Mouse (Mus musculus) layer of hippocampus, postnatal 14 days (tissue): ENCODE measurements around the gene Psmd12. TPM values are rescaled to one million over a fixed set of nuclear protein-coding genes. Genes with fewer than 3 reads are reported as not detected.

Source experiments
- DNase-seq, 2 experiments: peaks; one replicate each; pipeline ENCODE4 v3.0.0; 2021 to 2022; ENCODE audit warnings: low spot score in 2 of 2, mixed read lengths in 1 of 2
- total RNA-seq, 2 experiments: library from RNA; stranded (reverse); gene quantifications; 2 replicates each; pipeline ENCODE4 v1.2.3; 2021

Gene Psmd12
- total RNA-seq, 2 experiments from 2014 or later = 70.5 to 72.9 TPM

- no peak for DNase-seq
Observed at GRCm38 (mm10) chr11:107509631-107510338, 30.5 kb downstream of the Psmd12 start.

GRCm38 (mm10) chr11:107510362-107511269 lies 31.3 kb downstream of the Psmd12 start:
- no peak for DNase-seq

- peak; percentile 70 to 77 for DNase-seq
Observed at GRCm38 (mm10) chr11:107511954-107512353, 32.7 kb downstream of the Psmd12 start.

- peak; percentile 22 to 44 for DNase-seq
Observed at GRCm38 (mm10) chr11:107513047-107513446, 33.8 kb downstream of the Psmd12 start.

GRCm38 (mm10) chr11:107516387-107516786 lies 37.1 kb downstream of the Psmd12 start:
- DNase-seq = no peak

GRCm38 (mm10) chr11:107518645-107519429 lies 39.6 kb downstream of the Psmd12 start:
- DNase-seq = no peak

GRCm38 (mm10) chr11:107521153-107521552 lies 41.9 kb downstream of the Psmd12 start:
- DNase-seq = no peak

- no peak for DNase-seq
Observed at GRCm38 (mm10) chr11:107524966-107525365, 45.7 kb downstream of the Psmd12 start.

GRCm38 (mm10) chr11:107527632-107528031 lies 48.3 kb downstream of the Psmd12 start:
- DNase-seq = no peak

- no peak for DNase-seq
Observed at GRCm38 (mm10) chr11:107529320-107529719, 50.0 kb downstream of the Psmd12 start.

GRCm38 (mm10) chr11:107531445-107531844 lies 52.2 kb downstream of the Psmd12 start:
- DNase-seq = no peak

GRCm38 (mm10) chr11:107532271-107532670 lies 53.0 kb downstream of the Psmd12 start:
- DNase-seq = no peak

GRCm38 (mm10) chr11:107538994-107539393 lies 59.7 kb downstream of the Psmd12 start:
- DNase-seq = no peak

- DNase-seq = no peak
Observed at GRCm38 (mm10) chr11:107540339-107540738, 61.1 kb downstream of the Psmd12 start.

GRCm38 (mm10) chr11:107545747-107546476 lies 66.6 kb downstream of the Psmd12 start:
- DNase-seq = no peak

GRCm38 (mm10) chr11:107546667-107547301 lies 67.5 kb downstream of the Psmd12 start:
- DNase-seq = no peak

- DNase-seq = peak; percentile 47 to 62
Observed at GRCm38 (mm10) chr11:107547351-107548203, 68.3 kb downstream of the Psmd12 start, which contains the start of gene Helz. Helz (plus strand) TSS chr11:107547930.

GRCm38 (mm10) chr11:107548204-107548975 lies 69.1 kb downstream of the Psmd12 start:
- DNase-seq = no peak
